Mouse (Mus musculus): Measurements from ENCODE around the gene Pgbd1.

DNA sequence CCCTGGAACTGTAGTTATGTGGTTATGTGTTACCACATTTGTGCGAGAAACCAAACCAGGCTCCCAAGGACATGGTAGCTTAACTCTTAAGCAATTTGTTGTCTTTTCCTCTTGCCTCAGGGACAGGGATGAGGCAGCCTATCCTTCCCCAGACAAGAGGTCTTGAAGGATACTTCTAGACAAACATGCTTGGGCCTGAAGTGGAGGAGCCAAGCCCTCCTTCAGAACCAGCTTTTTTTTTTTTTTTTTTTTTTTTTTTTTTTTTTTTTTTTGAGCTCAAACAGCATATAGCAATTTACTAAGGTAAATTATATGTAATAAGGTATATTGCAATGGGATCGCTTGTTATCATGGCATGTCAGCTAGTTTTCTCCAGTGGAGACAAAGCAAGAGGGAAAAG lies 25.1 kb downstream of the Pgbd1 start:
- TF ChIP-seq POLR2A (IDR thresholded peaks at IDR 0.05; ENCODE audit: control insufficient read depth, low read depth, low read length) (no peak), CTCF (IDR thresholded peaks at IDR 0.05; ENCODE audit: control insufficient read depth, insufficient read depth, insufficient replicate concordance, low read depth, low read length) (no peak)
